Mouse (Mus musculus) lung, embryonic 16.5 days (tissue): ENCODE measurements at regions not wholly inside any gene's neighbourhood (a gene's known extent, or its start where the extent isn't known, plus 50 kb on each side); places are given as distances from the start of the nearest gene placed in this dataset.

Source experiments
- ATAC-seq: fragments of 200-750 bp; cut with Nextera tagmentation; 2 replicates; pipeline ENCODE4 v1.8.0; 2017; ENCODE audit warnings: low read depth, mild to moderate bottlenecking, moderate library complexity
- H3K27ac ChIP-seq: fragments of 300-500 bp; sonication (generic); 2 replicates; pipeline ENCODE4 v1.5.1; 2014; ENCODE audit warnings: mild to moderate bottlenecking, control low read depth, low read length
- H3K27me3 ChIP-seq: fragments of 300-500 bp; sonication (generic); 2 replicates; pipeline ENCODE4 v1.6.1; 2014; ENCODE audit warnings: low read depth, low read length, mixed read lengths; ENCODE audit not compliant: control insufficient read depth, insufficient read depth
- H3K36me3 ChIP-seq: fragments of 300-500 bp; sonication (generic); 2 replicates; pipeline ENCODE4 v1.6.1; 2014; ENCODE audit warnings: low read length; ENCODE audit not compliant: control insufficient read depth, insufficient read depth
- H3K4me1 ChIP-seq: fragments of 300-500 bp; sonication (generic); replicated peaks from 2 replicates; pipeline ENCODE4 v1.6.1; 2014; ENCODE audit warnings: low read length, mixed read lengths; ENCODE audit not compliant: control insufficient read depth, insufficient read depth
- H3K4me2 ChIP-seq: fragments of 300-500 bp; sonication (generic); 2 replicates; pipeline ENCODE4 v1.6.1; 2014; ENCODE audit warnings: low read depth, low read length, control low read depth
- H3K4me3 ChIP-seq: fragments of 300-500 bp; sonication (generic); 2 replicates; pipeline ENCODE4 v1.5.1; 2014; ENCODE audit warnings: mild to moderate bottlenecking, low read length, control low read depth
- H3K9ac ChIP-seq: fragments of 300-500 bp; sonication (generic); 2 replicates; pipeline ENCODE4 v1.6.1; 2014; ENCODE audit warnings: low read length, control low read depth
- H3K9me3 ChIP-seq: fragments of 300-500 bp; sonication (generic); 2 replicates; pipeline ENCODE4 v1.6.1; 2016; ENCODE audit warnings: low read length; ENCODE audit not compliant: control insufficient read depth
- WGBS: fragments of 180-500 bp; shearing (Covaris S2); extraction: QIAGEN DNeasy Blood & Tissue Kit; methylation state at CpG from one replicate; pipeline ENCODE4 v1.1.7; 2014; 5-methylcytosine and 5-hydroxymethylcytosine counted together

- no peaks in the 10 kb centered on the region for H3K9me3 ChIP-seq
- WGBS = 21% methylated on average over 2 of the region's 2 CpGs
- H3K27me3 ChIP-seq = no peaks in the 10 kb centered on the region
- H3K36me3 ChIP-seq = no peaks in the 10 kb centered on the region
- no peak overlapping the region for H3K27ac ChIP-seq
- no peak overlapping the region for H3K4me3 ChIP-seq
- H3K4me2 ChIP-seq = no peak overlapping the region
- H3K9ac ChIP-seq = no peak overlapping the region
- ATAC-seq = no peak
- no peaks in the 10 kb centered on the region for H3K4me1 ChIP-seq
Measured at GRCm38 (mm10) chr4:28456312-28456711, 356.6 kb upstream of the Epha7 start.
